Mouse (Mus musculus): Measurements from ENCODE around the gene Gtf2e1. TPM values are rescaled to one million over a fixed set of nuclear protein-coding genes. Genes with fewer than 3 reads are reported as not detected.

Gene Gtf2e1
- polyA plus RNA-seq, 1 experiment from 2014 or later: 24.5 TPM

GRCm38 (mm10) chr16:37516376-37516993 is 23.1 kb downstream of the Gtf2e1 start:
- ATAC-seq (ENCODE audit: borderline replicate concordance, extremely low read depth, low FRiP score, low TSS enrichment): no peak
- Histone ChIP-seq H3K27me3 (no peaks in the 10 kb centered on the region), H3K4me1 (no peaks in the 10 kb centered on the region), H3K36me3 (peaks cover 24% of the 10 kb centered on the region), H3K4me3 (no peak overlapping the region), H3K4me2 (no peak overlapping the region), H3K9ac (no peak overlapping the region), H3K9me3 (no peaks in the 10 kb centered on the region), H3K27ac (no peak overlapping the region)
- 79% methylated on average over 6 of the region's 6 CpGs for WGBS

- Histone ChIP-seq H3K9ac (no peak overlapping the region), H3K4me3 (no peak overlapping the region), H3K27me3 (no peaks in the 10 kb centered on the region), H3K27ac (no peak overlapping the region), H3K36me3 (peaks cover 20% of the 10 kb centered on the region), H3K4me2 (no peak overlapping the region), H3K9me3 (no peaks in the 10 kb centered on the region), H3K4me1 (no peaks in the 10 kb centered on the region)
- ATAC-seq (ENCODE audit: borderline replicate concordance, extremely low read depth, low FRiP score, low TSS enrichment): no peak
- 78% methylated on average over 8 of the region's 8 CpGs for WGBS
Measured at GRCm38 (mm10) chr16:37514644-37515043, 24.9 kb downstream of the Gtf2e1 start.

- H3K27me3 ChIP-seq: no peaks in the 10 kb centered on the region
- H3K4me3 ChIP-seq: no peak overlapping the region
- no peaks in the 10 kb centered on the region for H3K9me3 ChIP-seq
- no peak overlapping the region for H3K9ac ChIP-seq
- no peak for ATAC-seq (ENCODE audit: borderline replicate concordance, extremely low read depth, low FRiP score, low TSS enrichment)
- H3K4me1 ChIP-seq: no peaks in the 10 kb centered on the region
- H3K4me2 ChIP-seq: no peak overlapping the region
- H3K27ac ChIP-seq: no peak overlapping the region
- WGBS: 93% methylated on average over 15 of the region's 15 CpGs
- peaks cover 19% of the 10 kb centered on the region for H3K36me3 ChIP-seq
Measured at GRCm38 (mm10) chr16:37511489-37511888, 28.1 kb downstream of the Gtf2e1 start.

- Histone ChIP-seq H3K4me1 (no peaks in the 10 kb centered on the region), H3K27ac (no peak overlapping the region), H3K4me3 (no peak overlapping the region), H3K36me3 (peaks cover 16% of the 10 kb centered on the region), H3K9me3 (no peaks in the 10 kb centered on the region), H3K9ac (no peak overlapping the region), H3K4me2 (no peak overlapping the region), H3K27me3 (no peaks in the 10 kb centered on the region)
- ATAC-seq (ENCODE audit: borderline replicate concordance, extremely low read depth, low FRiP score, low TSS enrichment): no peak
- 63% methylated on average over 9 of the region's 9 CpGs for WGBS
Measured at GRCm38 (mm10) chr16:37506751-37507150, 32.8 kb downstream of the Gtf2e1 start.

- Histone ChIP-seq H3K4me3 (no peak overlapping the region), H3K27me3 (no peaks in the 10 kb centered on the region), H3K4me1 (no peaks in the 10 kb centered on the region), H3K4me2 (no peak overlapping the region), H3K27ac (no peak overlapping the region), H3K36me3 (peaks cover 3% of the 10 kb centered on the region; the same call in 1 of the 2 replicates), H3K9me3 (no peaks in the 10 kb centered on the region), H3K9ac (no peak overlapping the region)
- 61% methylated on average over 1 of the region's 1 CpGs for WGBS
- no peak for ATAC-seq (ENCODE audit: borderline replicate concordance, extremely low read depth, low FRiP score, low TSS enrichment)
Measured at GRCm38 (mm10) chr16:37504517-37504916, 35.1 kb downstream of the Gtf2e1 start.

GRCm38 (mm10) chr16:37498581-37498980 is 41.0 kb downstream of the Gtf2e1 start:
- H3K4me3 ChIP-seq: no peak overlapping the region
- no peaks in the 10 kb centered on the region for H3K36me3 ChIP-seq
- no peak for ATAC-seq (ENCODE audit: borderline replicate concordance, extremely low read depth, low FRiP score, low TSS enrichment)
- no peaks in the 10 kb centered on the region for H3K9me3 ChIP-seq
- no peaks in the 10 kb centered on the region for H3K27me3 ChIP-seq
- no peaks in the 10 kb centered on the region for H3K4me1 ChIP-seq
- no peak overlapping the region for H3K4me2 ChIP-seq
- no peak overlapping the region for H3K9ac ChIP-seq
- no peak overlapping the region for H3K27ac ChIP-seq
- 71% methylated on average over 9 of the region's 9 CpGs for WGBS

GRCm38 (mm10) chr16:37495017-37495416 is 44.6 kb downstream of the Gtf2e1 start:
- H3K4me2 ChIP-seq: no peak overlapping the region
- no peaks in the 10 kb centered on the region for H3K36me3 ChIP-seq
- no peaks in the 10 kb centered on the region for H3K27me3 ChIP-seq
- ATAC-seq (ENCODE audit: borderline replicate concordance, extremely low read depth, low FRiP score, low TSS enrichment): no peak
- H3K4me1 ChIP-seq: no peaks in the 10 kb centered on the region
- no peak overlapping the region for H3K4me3 ChIP-seq
- 78% methylated on average over 6 of the region's 6 CpGs for WGBS
- H3K27ac ChIP-seq: no peak overlapping the region
- H3K9me3 ChIP-seq: no peaks in the 10 kb centered on the region
- no peak overlapping the region for H3K9ac ChIP-seq

- no peaks in the 10 kb centered on the region for H3K9me3 ChIP-seq
- no peaks in the 10 kb centered on the region for H3K27me3 ChIP-seq
- H3K36me3 ChIP-seq: no peaks in the 10 kb centered on the region
- H3K4me1 ChIP-seq: no peaks in the 10 kb centered on the region
- no peak for ATAC-seq (ENCODE audit: borderline replicate concordance, extremely low read depth, low FRiP score, low TSS enrichment)
- no peak overlapping the region for H3K4me2 ChIP-seq
- no peak overlapping the region for H3K27ac ChIP-seq
- WGBS: 82% methylated on average over 3 of the region's 3 CpGs
- no peak overlapping the region for H3K4me3 ChIP-seq
- H3K9ac ChIP-seq: no peak overlapping the region
Measured at GRCm38 (mm10) chr16:37486826-37487612, 52.6 kb downstream of the Gtf2e1 start.

- Histone ChIP-seq H3K4me2 (no peak overlapping the region), H3K36me3 (no peaks in the 10 kb centered on the region), H3K9ac (no peak overlapping the region), H3K27me3 (no peaks in the 10 kb centered on the region), H3K4me1 (no peaks in the 10 kb centered on the region), H3K4me3 (no peak overlapping the region), H3K9me3 (no peaks in the 10 kb centered on the region), H3K27ac (no peak overlapping the region)
- ATAC-seq (ENCODE audit: borderline replicate concordance, extremely low read depth, low FRiP score, low TSS enrichment): no peak
- 80% methylated on average over 10 of the region's 10 CpGs for WGBS
Measured at GRCm38 (mm10) chr16:37478311-37479291, 61.0 kb downstream of the Gtf2e1 start.

- Histone ChIP-seq H3K4me3 (no peak overlapping the region), H3K9ac (no peak overlapping the region), H3K9me3 (no peaks in the 10 kb centered on the region), H3K4me2 (no peak overlapping the region), H3K27me3 (no peaks in the 10 kb centered on the region), H3K27ac (no peak overlapping the region), H3K4me1 (no peaks in the 10 kb centered on the region), H3K36me3 (no peaks in the 10 kb centered on the region)
- WGBS: 39% methylated on average over 5 of the region's 5 CpGs
- ATAC-seq (ENCODE audit: borderline replicate concordance, extremely low read depth, low FRiP score, low TSS enrichment): no peak
Measured at GRCm38 (mm10) chr16:37472620-37473312, 66.8 kb downstream of the Gtf2e1 start.

- Histone ChIP-seq H3K4me2 (no peak overlapping the region), H3K36me3 (no peaks in the 10 kb centered on the region), H3K4me3 (no peak overlapping the region), H3K27me3 (no peaks in the 10 kb centered on the region), H3K4me1 (no peaks in the 10 kb centered on the region), H3K27ac (no peak overlapping the region), H3K9me3 (no peaks in the 10 kb centered on the region), H3K9ac (no peak overlapping the region)
- no peak for ATAC-seq (ENCODE audit: borderline replicate concordance, extremely low read depth, low FRiP score, low TSS enrichment)
- 74% methylated on average over 3 of the region's 3 CpGs for WGBS
Measured at GRCm38 (mm10) chr16:37469595-37469994, 70.0 kb downstream of the Gtf2e1 start.
